Mouse (Mus musculus): Measurements from ENCODE around the gene Olfr403. TPM values are rescaled to one million over a fixed set of nuclear protein-coding genes. Genes with fewer than 3 reads are reported as not detected.
"Not testable (repeated sequence)": the region's sequence is repeated elsewhere in the genome, so short reads cannot be mapped to it uniquely, and the experiment has no call there.

Gene Olfr403
- polyA plus RNA-seq (2015; fragmentation: Nextera tagmentation; extraction: Ambion mirVana): not detected in 2 replicates

GRCm38 (mm10) chr11:74185949-74186348 is at the start of gene Olfr403:
Gene Olfr403, plus strand, starts transcription at chr11:74186249.
- Histone ChIP-seq H3K4me3 (no peak within 1 kb of the TSS), H3K36me3 (no peaks in the 10 kb centered on the region), H3K9me3 (no peaks in the 10 kb centered on the region), H3K4me1 (no peaks in the 10 kb centered on the region), H3K4me2 (no peak within 1 kb of the TSS), H3K9ac (no peak within 1 kb of the TSS), H3K27ac (no peak within 1 kb of the TSS), H3K27me3 (no peaks in the 10 kb centered on the region)
- no peak for ATAC-seq (ENCODE audit: borderline replicate concordance, extremely low read depth, low FRiP score, low TSS enrichment)

GRCm38 (mm10) chr11:74140001-74140400 is 46.0 kb upstream of the Olfr403 start:
- H3K4me1 ChIP-seq; ATAC-seq (ENCODE audit: borderline replicate concordance, extremely low read depth, low FRiP score, low TSS enrichment); H3K9me3 ChIP-seq; H3K4me3 ChIP-seq; H3K4me2 ChIP-seq; H3K36me3 ChIP-seq; H3K27me3 ChIP-seq; H3K27ac ChIP-seq; H3K9ac ChIP-seq: not testable (repeated sequence)
- WGBS: 21% methylated on average over 1 of the region's 1 CpGs

GRCm38 (mm10) chr11:74145866-74146265 is 40.2 kb upstream of the Olfr403 start:
- no peak overlapping the region for H3K27ac ChIP-seq
- no peaks in the 10 kb centered on the region for H3K36me3 ChIP-seq
- H3K9ac ChIP-seq: no peak overlapping the region
- no peaks in the 10 kb centered on the region for H3K27me3 ChIP-seq
- no peaks in the 10 kb centered on the region for H3K4me1 ChIP-seq
- H3K9me3 ChIP-seq: no peaks in the 10 kb centered on the region
- no peak overlapping the region for H3K4me3 ChIP-seq
- ATAC-seq (ENCODE audit: borderline replicate concordance, extremely low read depth, low FRiP score, low TSS enrichment): no peak
- H3K4me2 ChIP-seq: no peak overlapping the region

GRCm38 (mm10) chr11:74153229-74153628 is 32.8 kb upstream of the Olfr403 start, which contains the start of gene Olfr402:
Gene Olfr402, plus strand, starts transcription at chr11:74153529.
- no peak for ATAC-seq (ENCODE audit: borderline replicate concordance, extremely low read depth, low FRiP score, low TSS enrichment)
- WGBS: 59% methylated on average over 3 of the region's 3 CpGs
- Histone ChIP-seq H3K27ac (no peak within 1 kb of the TSS), H3K9ac (no peak within 1 kb of the TSS), H3K4me1 (no peaks in the 10 kb centered on the region), H3K9me3 (no peaks in the 10 kb centered on the region), H3K27me3 (no peaks in the 10 kb centered on the region), H3K4me3 (no peak within 1 kb of the TSS), H3K4me2 (no peak within 1 kb of the TSS), H3K36me3 (no peaks in the 10 kb centered on the region)

GRCm38 (mm10) chr11:74168771-74169170 is 17.3 kb upstream of the Olfr403 start:
- no peak overlapping the region for H3K9ac ChIP-seq
- H3K4me1 ChIP-seq: no peaks in the 10 kb centered on the region
- no peak overlapping the region for H3K27ac ChIP-seq
- H3K27me3 ChIP-seq: no peaks in the 10 kb centered on the region
- H3K36me3 ChIP-seq: no peaks in the 10 kb centered on the region
- H3K4me3 ChIP-seq: no peak overlapping the region
- no peak overlapping the region for H3K4me2 ChIP-seq
- no peak for ATAC-seq (ENCODE audit: borderline replicate concordance, extremely low read depth, low FRiP score, low TSS enrichment)
- H3K9me3 ChIP-seq: no peaks in the 10 kb centered on the region

- ATAC-seq (ENCODE audit: borderline replicate concordance, extremely low read depth, low FRiP score, low TSS enrichment): no peak
- H3K4me1 ChIP-seq: no peaks in the 10 kb centered on the region
- no peaks in the 10 kb centered on the region for H3K9me3 ChIP-seq
- no peak overlapping the region for H3K4me2 ChIP-seq
- H3K4me3 ChIP-seq: no peak overlapping the region
- no peaks in the 10 kb centered on the region for H3K36me3 ChIP-seq
- H3K27ac ChIP-seq: no peak overlapping the region
- H3K9ac ChIP-seq: no peak overlapping the region
- 78% methylated on average over 4 of the region's 4 CpGs for WGBS
- H3K27me3 ChIP-seq: no peaks in the 10 kb centered on the region
These were observed 2.9 kb upstream of the Olfr403 start for GRCm38 (mm10) chr11:74183168-74183567.

- no peak for ATAC-seq (ENCODE audit: borderline replicate concordance, extremely low read depth, low FRiP score, low TSS enrichment)
- Histone ChIP-seq H3K27ac (no peak overlapping the region), H3K9ac (no peak overlapping the region), H3K9me3 (no peaks in the 10 kb centered on the region), H3K36me3 (no peaks in the 10 kb centered on the region), H3K4me1 (no peaks in the 10 kb centered on the region), H3K27me3 (no peaks in the 10 kb centered on the region), H3K4me3 (no peak overlapping the region), H3K4me2 (no peak overlapping the region)
- 67% methylated on average over 4 of the region's 4 CpGs for WGBS
These were observed 2.3 kb upstream of the Olfr403 start for GRCm38 (mm10) chr11:74183745-74184144.

- H3K9me3 ChIP-seq: no peaks in the 10 kb centered on the region
- H3K4me1 ChIP-seq: no peaks in the 10 kb centered on the region
- ATAC-seq (ENCODE audit: borderline replicate concordance, extremely low read depth, low FRiP score, low TSS enrichment): no peak
- no peaks in the 10 kb centered on the region for H3K36me3 ChIP-seq
- H3K9ac ChIP-seq: no peak within 1 kb of the TSS
- H3K4me3 ChIP-seq: no peak within 1 kb of the TSS
- H3K27me3 ChIP-seq: no peaks in the 10 kb centered on the region
- no peak within 1 kb of the TSS for H3K4me2 ChIP-seq
- no peak within 1 kb of the TSS for H3K27ac ChIP-seq
- WGBS: 36% methylated on average over 1 of the region's 1 CpGs
These were observed 25.2 kb downstream of the Olfr403 start, which contains the start of gene Olfr43 for GRCm38 (mm10) chr11:74211279-74211678. Gene Olfr43, minus strand, starts transcription at chr11:74211379.

- ATAC-seq (ENCODE audit: borderline replicate concordance, extremely low read depth, low FRiP score, low TSS enrichment): no peak
These were observed 55.2 kb downstream of the Olfr403 start for GRCm38 (mm10) chr11:74241201-74241600.

More at GRCm38 (mm10) chr11:74241201-74241600, 55.2 kb downstream of the Olfr403 start:
- no peak overlapping the region for H3K4me3 ChIP-seq
- H3K9ac ChIP-seq: no peak overlapping the region
- H3K36me3 ChIP-seq: no peaks in the 10 kb centered on the region
- H3K27me3 ChIP-seq: no peaks in the 10 kb centered on the region
- no peaks in the 10 kb centered on the region for H3K9me3 ChIP-seq
- no peak overlapping the region for H3K27ac ChIP-seq
- WGBS: 89% methylated on average over 3 of the region's 3 CpGs
- no peak overlapping the region for H3K4me2 ChIP-seq
- no peaks in the 10 kb centered on the region for H3K4me1 ChIP-seq

Other genes with a start within 250 kb of the Olfr403 start
- gene Olfr23, start 249.6 kb upstream of the Olfr403 start, polyA plus RNA-seq (2015; fragmentation: Nextera tagmentation; extraction: Ambion mirVana): not detected in 2 replicates
- gene Olfr397, start 225.4 kb upstream of the Olfr403 start, polyA plus RNA-seq (2015; fragmentation: Nextera tagmentation; extraction: Ambion mirVana): not detected in 2 replicates
- gene Olfr398, start 195.8 kb upstream of the Olfr403 start, polyA plus RNA-seq (2015; fragmentation: Nextera tagmentation; extraction: Ambion mirVana): not detected in 2 replicates
- gene Olfr139, start 129.7 kb upstream of the Olfr403 start, polyA plus RNA-seq (2015; fragmentation: Nextera tagmentation; extraction: Ambion mirVana): not detected in 2 replicates
- gene Olfr399, start 129.6 kb upstream of the Olfr403 start, polyA plus RNA-seq (2015; fragmentation: Nextera tagmentation; extraction: Ambion mirVana): not detected in 2 replicates
- gene Zfp616, start 116.3 kb upstream of the Olfr403 start, polyA plus RNA-seq (2015; fragmentation: Nextera tagmentation; extraction: Ambion mirVana): not detected in 2 replicates
- not detected in 2 replicates for gene Olfr401, start 72.5 kb upstream of the Olfr403 start, polyA plus RNA-seq (2015; fragmentation: Nextera tagmentation; extraction: Ambion mirVana)
- not detected in 2 replicates for gene Olfr402, start 32.7 kb upstream of the Olfr403 start, polyA plus RNA-seq (2015; fragmentation: Nextera tagmentation; extraction: Ambion mirVana)
- gene Olfr43, start 25.1 kb downstream of the Olfr403 start, polyA plus RNA-seq (2015; fragmentation: Nextera tagmentation; extraction: Ambion mirVana): not detected in 2 replicates
- not detected in 2 replicates for gene Olfr406, start 73.6 kb downstream of the Olfr403 start, polyA plus RNA-seq (2015; fragmentation: Nextera tagmentation; extraction: Ambion mirVana)
- not detected in 2 replicates for gene Olfr59, start 97.5 kb downstream of the Olfr403 start, polyA plus RNA-seq (2015; fragmentation: Nextera tagmentation; extraction: Ambion mirVana)
- gene Olfr410, start 151.8 kb downstream of the Olfr403 start, polyA plus RNA-seq (2015; fragmentation: Nextera tagmentation; extraction: Ambion mirVana): not detected in 2 replicates
- not detected in 2 replicates for gene Olfr411, start 166.4 kb downstream of the Olfr403 start, polyA plus RNA-seq (2015; fragmentation: Nextera tagmentation; extraction: Ambion mirVana)
- gene Olfr412, start 175.8 kb downstream of the Olfr403 start, polyA plus RNA-seq (2015; fragmentation: Nextera tagmentation; extraction: Ambion mirVana): not detected in 2 replicates

All from lung, embryonic 15.5 days (tissue).